Comparison of ENCODE assay signal across 9 mouse cellular contexts in genomic region chr15:25680269-25680818, GRCm38 (mm10). TPM values are rescaled to one million over a fixed set of nuclear protein-coding genes. Genes with fewer than 3 reads are reported as not detected.
DNase-seq lines count a peak whose midpoint lies in the region; ATAC-seq lines count a peak whose summit lies in the region.
"Had no signal": no experiment of that assay in that cellular context is flagged by ENCODE, and none has a peak within 500 bp of the region (broad histone marks: within the 10 kb centered on the region; RNA-seq: fewer than 3 reads in every experiment).

No protein-coding gene starts in this region.

- no peaks in the 10 kb centered on the region for H3K9me3 ChIP-seq in kidney, embryonic 16.5 days (ENCODE audit: low read length)
- H3K9me3 ChIP-seq in embryonic facial prominence, embryonic 10.5 days = no peaks in the 10 kb centered on the region
- no peaks in the 10 kb centered on the region for H3K9me3 ChIP-seq in hindbrain, embryonic 11.5 days (ENCODE audit: control insufficient read depth, low read length)
- H3K9me3 ChIP-seq in midbrain, embryonic 11.5 days (ENCODE audit: control insufficient read depth, low read length) = no peaks in the 10 kb centered on the region
- H3K9me3 ChIP-seq: stomach, embryonic 15.5 days had no signal

- H3K4me2 ChIP-seq in kidney, embryonic 16.5 days (replicated peaks; ENCODE audit: low read depth, low read length) = no peak overlapping the region
- no peak overlapping the region for H3K4me2 ChIP-seq in hindbrain, embryonic 11.5 days (replicated peaks; ENCODE audit: low read depth, low read length)
- no peak overlapping the region for H3K4me2 ChIP-seq in midbrain, embryonic 11.5 days
- H3K4me2 ChIP-seq: stomach, embryonic 15.5 days had no signal

- 30% methylated on average over 10 of the region's 10 CpGs for WGBS in kidney, embryonic 16.5 days
- 39% methylated on average over 10 of the region's 10 CpGs for WGBS in embryonic facial prominence, embryonic 10.5 days
- 40% methylated on average over 10 of the region's 10 CpGs for WGBS in hindbrain, embryonic 11.5 days
- WGBS in midbrain, embryonic 11.5 days = 66% methylated on average over 10 of the region's 10 CpGs

- no peak overlapping the region for H3K4me3 ChIP-seq in kidney, embryonic 16.5 days (ENCODE audit: low read length)
- H3K4me3 ChIP-seq in embryonic facial prominence, embryonic 10.5 days = 0 out of 2 replicates have a peak overlapping the region, but pooled peaks have one; percentile 18
- no peak overlapping the region for H3K4me3 ChIP-seq in hindbrain, embryonic 11.5 days (ENCODE audit: low read depth, low read length)
- no peak overlapping the region for H3K4me3 ChIP-seq in midbrain, embryonic 11.5 days (ENCODE audit: low read depth, low read length)
- H3K4me3 ChIP-seq: stomach, embryonic 15.5 days had no signal

- peak; percentile 62 for ATAC-seq in kidney, embryonic 16.5 days (ENCODE audit: low FRiP score, low TSS enrichment)
- peak; percentile 62 for ATAC-seq in hindbrain, embryonic 11.5 days (ENCODE audit: low FRiP score)
- ATAC-seq in midbrain, embryonic 11.5 days (ENCODE audit: low FRiP score) = peak; percentile 55; the same call in 1 of the 2 replicates

- H3K27ac ChIP-seq in kidney, embryonic 16.5 days (ENCODE audit: low read length) = peak overlapping the region; percentile 21; the same call in 1 of the 2 replicates
- H3K27ac ChIP-seq in embryonic facial prominence, embryonic 10.5 days (replicated peaks) = peak overlapping the region; percentile 63
- peak overlapping the region; percentile 54; the same call in 1 of the 2 replicates for H3K27ac ChIP-seq in hindbrain, embryonic 11.5 days (ENCODE audit: low read depth, low read length)
- H3K27ac ChIP-seq in midbrain, embryonic 11.5 days (ENCODE audit: low read depth, low read length) = no peak overlapping the region
- H3K27ac ChIP-seq: stomach, embryonic 15.5 days had no signal

- intact Hi-C loops in left cerebral cortex, postnatal 36 days (cut with DNase I) = no loop called here

- H3K27me3 ChIP-seq in kidney, embryonic 16.5 days (ENCODE audit: insufficient read depth, low read length) = no peaks in the 10 kb centered on the region
- no peaks in the 10 kb centered on the region; the same call in 1 of the 2 replicates for H3K27me3 ChIP-seq in embryonic facial prominence, embryonic 10.5 days (replicated peaks; ENCODE audit: low read depth, poor library complexity, severe bottlenecking)
- H3K27me3 ChIP-seq in hindbrain, embryonic 11.5 days (ENCODE audit: control insufficient read depth, insufficient read depth, low read length) = no peaks in the 10 kb centered on the region
- H3K27me3 ChIP-seq in midbrain, embryonic 11.5 days (ENCODE audit: control insufficient read depth, insufficient read depth, low read length) = no peaks in the 10 kb centered on the region
- H3K27me3 ChIP-seq: stomach, embryonic 15.5 days had no signal

- H3K9ac ChIP-seq in kidney, embryonic 16.5 days (replicated peaks; ENCODE audit: low read length) = no peak overlapping the region
- H3K9ac ChIP-seq in hindbrain, embryonic 11.5 days (ENCODE audit: low read depth, low read length) = no peak overlapping the region
- H3K9ac ChIP-seq in midbrain, embryonic 11.5 days (ENCODE audit: low read length) = no peak overlapping the region
- H3K9ac ChIP-seq: stomach, embryonic 15.5 days had no signal

- 0 out of 2 replicates have a peak, but pooled peaks cover 4% of the 10 kb centered on the region for H3K36me3 ChIP-seq in kidney, embryonic 16.5 days (ENCODE audit: insufficient read depth, low read length)
- H3K36me3 ChIP-seq in embryonic facial prominence, embryonic 10.5 days (replicated peaks) = peaks cover 2% of the 10 kb centered on the region
- no peaks in the 10 kb centered on the region for H3K36me3 ChIP-seq in hindbrain, embryonic 11.5 days (ENCODE audit: control insufficient read depth, insufficient read depth, low read length)
- no peaks in the 10 kb centered on the region for H3K36me3 ChIP-seq in midbrain, embryonic 11.5 days (ENCODE audit: control insufficient read depth, insufficient read depth, low read length)
- H3K36me3 ChIP-seq: stomach, embryonic 15.5 days had no signal

- H3K4me1 ChIP-seq in kidney, embryonic 16.5 days (ENCODE audit: insufficient read depth, low read length) = peaks cover 44% of the 10 kb centered on the region
- peaks cover 70% of the 10 kb centered on the region for H3K4me1 ChIP-seq in embryonic facial prominence, embryonic 10.5 days
- H3K4me1 ChIP-seq in hindbrain, embryonic 11.5 days (replicated peaks; ENCODE audit: control insufficient read depth, insufficient read depth, low read length) = peaks cover 6% of the 10 kb centered on the region; the same call in 1 of the 2 replicates
- peaks cover 10% of the 10 kb centered on the region; the same call in 1 of the 2 replicates for H3K4me1 ChIP-seq in midbrain, embryonic 11.5 days (ENCODE audit: control insufficient read depth, insufficient read depth, low read length)

- DNase-seq in kidney, adult 18-20 months = no peak
- DNase-seq in embryonic facial prominence, embryonic 10.5 days (ENCODE audit: low spot score) = peak; percentile 37
- DNase-seq in hindbrain, embryonic 11.5 days (ENCODE audit: low spot score) = peak; percentile 49
- DNase-seq in midbrain, embryonic 11.5 days (ENCODE audit: low spot score, missing footprints) = no peak
- DNase-seq in layer of hippocampus, postnatal 10 days (ENCODE audit: low spot score in 2 of 2) = no peak
- DNase-seq in cerebellum, postnatal 25 days = no peak
- DNase-seq in left cerebral cortex, postnatal 36 days (ENCODE audit: low spot score in 2 of 2) = no peak

RNA-seq across cellular contexts. Expression of gene Myo10, which starts 58.0 kb away (rescaled TPM):
- 33.2 and 37.7 TPM in 2 replicates for polyA plus RNA-seq in kidney, embryonic 16.5 days (2015; fragmentation: Nextera tagmentation; extraction: Ambion mirVana)
- 44.2 and 47.2 TPM in 2 replicates for polyA plus RNA-seq in embryonic facial prominence, embryonic 10.5 days (2016; fragmentation: Nextera tagmentation; extraction: Ambion mirVana)
- 39.1 and 45.2 TPM in 2 replicates for polyA plus RNA-seq in hindbrain, embryonic 11.5 days (2014; fragmentation: Nextera tagmentation; extraction: Ambion mirVana)
- polyA plus RNA-seq in midbrain, embryonic 11.5 days (2014; fragmentation: Nextera tagmentation; extraction: Ambion mirVana) = 72.8 and 75.4 TPM in 2 replicates
- 10 to 100 TPM; 71.4 to 77.1 TPM for total RNA-seq in layer of hippocampus, postnatal 10 days (2021)
- total RNA-seq in left cerebral cortex, postnatal 36 days (2021) = 10 to 100 TPM; 41.7 to 47.6 TPM

Comparison
In these comparisons a context has a peak if more than half of its experiments do, and no peak if none do; other contexts are left out.
1. DNase-seq: peak in embryonic facial prominence, embryonic 10.5 days (single experiment) and hindbrain, embryonic 11.5 days (single experiment); none in kidney, adult 18-20 months (single experiment), midbrain, embryonic 11.5 days (single experiment), layer of hippocampus, postnatal 10 days (0 of 2), cerebellum, postnatal 25 days (0 of 2) and left cerebral cortex, postnatal 36 days (0 of 2).
2. Peak in every context shown above with its lines, with median percentiles within 50 percentile points of each other: ATAC-seq.